ENCODE assay signal across 25 mouse cellular contexts in the genomic region with DNA sequence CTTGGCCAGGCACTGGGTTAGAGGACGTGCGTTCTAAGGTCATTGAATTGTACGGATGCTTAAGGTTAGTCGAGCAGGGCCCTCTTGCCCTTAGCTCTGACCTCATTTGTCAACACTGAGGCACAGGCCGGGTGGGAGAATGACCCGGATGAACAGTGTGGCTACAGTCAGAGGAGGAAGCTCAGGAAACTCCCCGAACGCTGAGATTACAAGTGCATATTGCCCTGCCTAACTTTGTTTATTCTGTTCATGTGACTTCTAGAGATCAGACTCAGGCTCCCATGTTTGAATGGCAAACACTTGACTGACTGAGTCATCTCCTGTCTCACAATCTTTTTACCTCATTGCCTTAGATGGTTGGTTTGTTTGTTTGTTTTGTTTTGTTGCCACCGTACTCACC. TPM values are rescaled to one million over a fixed set of nuclear protein-coding genes. Genes with fewer than 3 reads are reported as not detected.
A peak's percentile ranks its signal among the peaks of the same experiment; 100 is the strongest.
DNase-seq lines count a peak whose midpoint lies in the region; ATAC-seq and TF ChIP-seq lines count a peak whose summit lies in the region.
"Had no signal": no experiment of that assay in that cellular context is flagged by ENCODE, and none has a peak within 500 bp of the region (broad histone marks: within the 10 kb centered on the region; RNA-seq: fewer than 3 reads in every experiment).

No protein-coding gene starts in this region.

- no peaks in the 10 kb centered on the region for H3K9me3 ChIP-seq in liver, embryonic 13.5 days (replicated peaks)
- no peaks in the 10 kb centered on the region for H3K9me3 ChIP-seq in MEL (replicated peaks; ENCODE audit: insufficient read depth, low read length)
- H3K9me3 ChIP-seq in lung, postnatal 0 days (ENCODE audit: low read length), result no peaks in the 10 kb centered on the region
- no peaks in the 10 kb centered on the region for H3K9me3 ChIP-seq in stomach, embryonic 16.5 days (replicated peaks; ENCODE audit: control insufficient read depth, low read length)
- no peaks in the 10 kb centered on the region for H3K9me3 ChIP-seq in embryonic facial prominence, embryonic 10.5 days
- H3K9me3 ChIP-seq: embryonic facial prominence, embryonic 13.5 days; forebrain, embryonic 13.5 days; G1E; hindbrain, embryonic 15.5 days; kidney, embryonic 15.5 days; midbrain, embryonic 15.5 days had no signal

- no peak for TF ChIP-seq POLR2A in MEL (IDR thresholded peaks at IDR 0.05; ENCODE audit: control insufficient read depth in 1 of 2, insufficient read depth in 1 of 2, low read depth in 1 of 2, low read length in 2 of 2, poor library complexity in 1 of 2)
- no peak for TF ChIP-seq POLR2A in thymus, adult 2 months (IDR thresholded peaks at IDR 0.05; ENCODE audit: control insufficient read depth, extremely low read depth, insufficient read depth, low read length, poor library complexity)

- H3K4me2 ChIP-seq in liver, embryonic 13.5 days, result no peak overlapping the region
- H3K4me2 ChIP-seq in lung, postnatal 0 days (replicated peaks; ENCODE audit: low read depth, low read length), result no peak overlapping the region
- H3K4me2 ChIP-seq in stomach, embryonic 16.5 days (ENCODE audit: low read depth, low read length), result no peak overlapping the region
- H3K4me2 ChIP-seq: embryonic facial prominence, embryonic 13.5 days; forebrain, embryonic 13.5 days; heart, embryonic 11.5 days; hindbrain, embryonic 15.5 days; kidney, embryonic 15.5 days; midbrain, embryonic 15.5 days had no signal

- no peak overlapping the region for H3K9ac ChIP-seq in liver, embryonic 13.5 days
- H3K9ac ChIP-seq in MEL (ENCODE audit: control insufficient read depth, low read depth, low read length, poor library complexity, severe bottlenecking), result no peak overlapping the region
- H3K9ac ChIP-seq in lung, postnatal 0 days (replicated peaks; ENCODE audit: low read depth), result no peak overlapping the region
- H3K9ac ChIP-seq in stomach, embryonic 16.5 days (ENCODE audit: low read length), result no peak overlapping the region
- H3K9ac ChIP-seq: embryonic facial prominence, embryonic 13.5 days; forebrain, embryonic 13.5 days; hindbrain, embryonic 15.5 days; kidney, embryonic 15.5 days; midbrain, embryonic 15.5 days had no signal

- no peaks in the 10 kb centered on the region for H3K79me2 ChIP-seq in MEL (ENCODE audit: control insufficient read depth, insufficient read depth, low read length, poor library complexity)

- peaks cover 59% of the 10 kb centered on the region for H3K4me1 ChIP-seq in liver, embryonic 13.5 days (replicated peaks)
- H3K4me1 ChIP-seq in MEL (ENCODE audit: control insufficient read depth in 1 of 2, insufficient read depth in 2 of 2, low read length in 2 of 2), result peaks cover 7 to 42% of the 10 kb centered on the region in 2 experiments
- H3K4me1 ChIP-seq in lung, postnatal 0 days (ENCODE audit: insufficient read depth, low read depth, low read length), result peaks cover 13% of the 10 kb centered on the region; the same call in 1 of the 2 replicates
- H3K4me1 ChIP-seq in stomach, embryonic 16.5 days (ENCODE audit: control insufficient read depth, insufficient read depth, low read length), result peaks cover 8% of the 10 kb centered on the region
- H3K4me1 ChIP-seq in embryonic facial prominence, embryonic 10.5 days, result peaks cover 53% of the 10 kb centered on the region
- H3K4me1 ChIP-seq in thymus, adult 2 months (replicated peaks; ENCODE audit: control insufficient read depth, insufficient read depth, low read length), result no peaks in the 10 kb centered on the region
- H3K4me1 ChIP-seq: forebrain, embryonic 13.5 days; hindbrain, embryonic 15.5 days; midbrain, embryonic 15.5 days had no signal

- no peak overlapping the region for H3K4me3 ChIP-seq in liver, embryonic 13.5 days (replicated peaks)
- H3K4me3 ChIP-seq in MEL (ENCODE audit: control insufficient read depth in 1 of 2, insufficient read depth in 1 of 2, low read depth in 2 of 2, low read length in 2 of 2), result no peak overlapping the region
- no peak overlapping the region for H3K4me3 ChIP-seq in lung, postnatal 0 days (ENCODE audit: low read depth, low read length)
- H3K4me3 ChIP-seq in stomach, embryonic 16.5 days (replicated peaks; ENCODE audit: low read length), result no peak overlapping the region
- H3K4me3 ChIP-seq in embryonic facial prominence, embryonic 10.5 days, result no peak overlapping the region
- H3K4me3 ChIP-seq in thymus, adult 2 months (ENCODE audit: control insufficient read depth, insufficient read depth, low read length), result no peak overlapping the region
- H3K4me3 ChIP-seq: embryonic facial prominence, embryonic 13.5 days; forebrain, embryonic 13.5 days; hindbrain, embryonic 15.5 days; kidney, embryonic 15.5 days; midbrain, embryonic 15.5 days had no signal

- no peaks in the 10 kb centered on the region for H3K27me3 ChIP-seq in liver, embryonic 13.5 days
- no peaks in the 10 kb centered on the region for H3K27me3 ChIP-seq in MEL (ENCODE audit: control insufficient read depth in 1 of 2, insufficient read depth in 2 of 2, low read length in 2 of 2)
- H3K27me3 ChIP-seq in lung, postnatal 0 days (replicated peaks; ENCODE audit: insufficient read depth, low read length), result no peaks in the 10 kb centered on the region
- H3K27me3 ChIP-seq in stomach, embryonic 16.5 days (ENCODE audit: control insufficient read depth, insufficient read depth, low read length), result no peaks in the 10 kb centered on the region
- no peaks in the 10 kb centered on the region for H3K27me3 ChIP-seq in embryonic facial prominence, embryonic 10.5 days (replicated peaks; ENCODE audit: low read depth, poor library complexity, severe bottlenecking)
- no peaks in the 10 kb centered on the region for H3K27me3 ChIP-seq in thymus, adult 2 months (ENCODE audit: control insufficient read depth, insufficient read depth, low read length)
- H3K27me3 ChIP-seq: CH12.LX; embryonic facial prominence, embryonic 13.5 days; forebrain, embryonic 13.5 days; hindbrain, embryonic 15.5 days; kidney, embryonic 15.5 days; midbrain, embryonic 15.5 days had no signal

- no peak for TF ChIP-seq CTCF in MEL (IDR thresholded peaks at IDR 0.05 in 2 of 3, conservative IDR thresholded peaks at IDR 0.05 in 1 of 3; ENCODE audit: control insufficient read depth in 1 of 3, insufficient read depth in 1 of 3, low read depth in 2 of 3, low read length in 3 of 3, poor library complexity in 1 of 3, severe bottlenecking in 1 of 3)
- TF ChIP-seq CTCF in lung, postnatal 0 days (IDR thresholded peaks at IDR 0.05), result no peak
- no peak for TF ChIP-seq CTCF in thymus, adult 2 months (IDR thresholded peaks at IDR 0.05; ENCODE audit: borderline replicate concordance, control insufficient read depth, extremely low read depth, insufficient read depth, low read length, poor library complexity)

- no peak for TF ChIP-seq EP300 in MEL (IDR thresholded peaks at IDR 0.05; ENCODE audit: low read depth in 1 of 2, low read length in 2 of 2)
- peak; percentile 87 for TF ChIP-seq EP300 in lung, postnatal 0 days (IDR thresholded peaks at IDR 0.05)

- no peaks in the 10 kb centered on the region for H3K36me3 ChIP-seq in liver, embryonic 13.5 days
- H3K36me3 ChIP-seq in MEL (ENCODE audit: control insufficient read depth in 1 of 2, insufficient read depth in 2 of 2, low read length in 2 of 2), result peaks cover 0 to 34% of the 10 kb centered on the region in 2 experiments; a peak in 2 of 4 replicates
- H3K36me3 ChIP-seq in lung, postnatal 0 days (ENCODE audit: insufficient read depth, low read length), result no peaks in the 10 kb centered on the region
- no peaks in the 10 kb centered on the region for H3K36me3 ChIP-seq in stomach, embryonic 16.5 days (ENCODE audit: control insufficient read depth, insufficient read depth, low read length)
- no peaks in the 10 kb centered on the region for H3K36me3 ChIP-seq in embryonic facial prominence, embryonic 10.5 days (replicated peaks)
- H3K36me3 ChIP-seq in thymus, adult 2 months (ENCODE audit: control insufficient read depth, insufficient read depth, low read length), result no peaks in the 10 kb centered on the region
- H3K36me3 ChIP-seq: embryonic facial prominence, embryonic 13.5 days; G1E; hindbrain, embryonic 15.5 days; kidney, embryonic 15.5 days; midbrain, embryonic 15.5 days had no signal

- ATAC-seq in liver, embryonic 13.5 days (ENCODE audit: low read depth), result 0 out of 2 replicates have a peak, but pooled peaks have one; percentile 11
- peak; percentile 85 for ATAC-seq in lung, postnatal 0 days
- ATAC-seq in stomach, embryonic 16.5 days (ENCODE audit: insufficient read depth, low FRiP score), result peak; percentile 55; the same call in 1 of the 2 replicates
- ATAC-seq: forebrain, embryonic 13.5 days; midbrain, embryonic 15.5 days had no signal

- DNase-seq in liver, embryonic 13.5 days, result no peak
- no peak for DNase-seq in liver
- peak; percentile 21 for DNase-seq in MEL (ENCODE audit: low read depth, low spot score)
- DNase-seq in lung, postnatal 0 days (ENCODE audit: low spot score), result peak; percentile 92
- DNase-seq in embryonic facial prominence, embryonic 10.5 days (ENCODE audit: low spot score), result no peak
- DNase-seq in frontal cortex, postnatal 36 days (ENCODE audit: low spot score in 2 of 2), result no peak
- no peak for DNase-seq in thymus, adult 2 months
- DNase-seq: adrenal gland, adult 2 months; cerebellum, adult 11-12 months; cerebellum, postnatal 25 days; kidney, postnatal 36 days; layer of hippocampus, postnatal 36 days; right cerebral cortex, adult 18-20 months; right cerebral cortex, postnatal 4 days; thymus, postnatal 25 days had no signal

- peak overlapping the region; percentile 82; the same call in 1 of the 2 replicates for H3K27ac ChIP-seq in liver, embryonic 13.5 days
- no peak overlapping the region for H3K27ac ChIP-seq in MEL (ENCODE audit: control insufficient read depth, low read depth, low read length)
- peak overlapping the region; percentile 64 for H3K27ac ChIP-seq in lung, postnatal 0 days (ENCODE audit: low read length)
- H3K27ac ChIP-seq in stomach, embryonic 16.5 days (ENCODE audit: low read length), result 0 out of 2 replicates have a peak overlapping the region, but pooled peaks have one; percentile 21
- H3K27ac ChIP-seq in embryonic facial prominence, embryonic 10.5 days (replicated peaks), result no peak overlapping the region
- H3K27ac ChIP-seq in thymus, adult 2 months (ENCODE audit: control insufficient read depth, insufficient read depth, low read length), result no peak overlapping the region
- H3K27ac ChIP-seq: forebrain, embryonic 13.5 days; hindbrain, embryonic 15.5 days; macrophage; midbrain, embryonic 15.5 days had no signal

- WGBS in liver, embryonic 13.5 days (ENCODE audit: insufficient replicate concordance), result 49% methylated on average over 9 of the region's 9 CpGs
- WGBS in lung, postnatal 0 days, result 26% methylated on average over 9 of the region's 9 CpGs
- 41% methylated on average over 9 of the region's 9 CpGs for WGBS in stomach, embryonic 16.5 days
- WGBS in embryonic facial prominence, embryonic 10.5 days, result 67% methylated on average over 9 of the region's 9 CpGs
- WGBS in thymus, adult 2 months, result 89% methylated on average over 9 of the region's 9 CpGs

- no peak for TF ChIP-seq RAD21 in MEL (IDR thresholded peaks at IDR 0.05; ENCODE audit: low read depth, low read length)

RNA-seq across cellular contexts. Expression of gene Lactb, which starts 36.2 kb away (rescaled TPM):
- 6.4 and 6.7 TPM in 2 replicates for polyA plus RNA-seq in liver, embryonic 13.5 days (2015; fragmentation: Nextera tagmentation; extraction: Ambion mirVana)
- total RNA-seq in MEL (2012; rRNA removed), result 27.0 and 28.9 TPM in 2 replicates
- 100 to 1,000 TPM in 1 of 2 experiments, 10 to 100 TPM in 1; 36.9 to 108 TPM for polyA plus RNA-seq in MEL (2012; ENCODE audit: insufficient read depth in 1 of 2, insufficient read length in 2 of 2, low read depth in 1 of 2, low replicate concordance in 2 of 2, missing spikeins in 1 of 2)
- polyA plus RNA-seq in lung, postnatal 0 days (2015; fragmentation: Nextera tagmentation; extraction: Ambion mirVana), result 13.8 and 15.4 TPM in 2 replicates
- polyA plus RNA-seq in stomach, embryonic 16.5 days (2015; fragmentation: Nextera tagmentation; extraction: Ambion mirVana), result 6.2 and 7.8 TPM in 2 replicates
- 9.0 and 9.8 TPM in 2 replicates for polyA plus RNA-seq in embryonic facial prominence, embryonic 10.5 days (2016; fragmentation: Nextera tagmentation; extraction: Ambion mirVana)
- 12.6 and 19.1 TPM in 2 replicates for polyA plus RNA-seq in thymus, adult 2 months (2012; rRNA removed)

RNA-seq across cellular contexts. Expression of gene Tpm1, which starts 37.7 kb away (rescaled TPM):
- 168 and 198 TPM in 2 replicates for polyA plus RNA-seq in liver, embryonic 13.5 days (2015; fragmentation: Nextera tagmentation; extraction: Ambion mirVana)
- total RNA-seq in MEL (2012; rRNA removed), result 38.2 and 56.5 TPM in 2 replicates
- 100 to 1,000 TPM in 1 of 2 experiments, not detected in 1; 113 TPM for polyA plus RNA-seq in MEL (2012; ENCODE audit: insufficient read depth in 1 of 2, insufficient read length in 2 of 2, low read depth in 1 of 2, low replicate concordance in 2 of 2, missing spikeins in 1 of 2)
- 695 and 781 TPM in 2 replicates for polyA plus RNA-seq in lung, postnatal 0 days (2015; fragmentation: Nextera tagmentation; extraction: Ambion mirVana)
- polyA plus RNA-seq in stomach, embryonic 16.5 days (2015; fragmentation: Nextera tagmentation; extraction: Ambion mirVana), result 1,286 and 1,473 TPM in 2 replicates
- polyA plus RNA-seq in embryonic facial prominence, embryonic 10.5 days (2016; fragmentation: Nextera tagmentation; extraction: Ambion mirVana), result 331 and 369 TPM in 2 replicates
- 41.5 and 237 TPM in 2 replicates for polyA plus RNA-seq in thymus, adult 2 months (2012; rRNA removed)

Comparison
In these comparisons a context has a peak if more than half of its experiments do, and no peak if none do; other contexts are left out.
1. ATAC-seq: peak in every context shown above with its lines; median percentile 85 in lung, postnatal 0 days; 55 in stomach, embryonic 16.5 days; 11 in liver, embryonic 13.5 days.
2. DNase-seq: peak in MEL (single experiment) and lung, postnatal 0 days (single experiment); none in liver, embryonic 13.5 days (single experiment), liver (single experiment), embryonic facial prominence, embryonic 10.5 days (single experiment), frontal cortex, postnatal 36 days (0 of 2) and thymus, adult 2 months (single experiment).
3. H3K27ac ChIP-seq: peak in liver, embryonic 13.5 days (single experiment), lung, postnatal 0 days (single experiment) and stomach, embryonic 16.5 days (single experiment); none in MEL (single experiment), embryonic facial prominence, embryonic 10.5 days (single experiment) and thymus, adult 2 months (single experiment).